In genomic region chr11:87393855-87394254, GRCm38 (mm10) we compare ENCODE assay signal across 8 mouse cellular contexts. TPM values are rescaled to one million over a fixed set of nuclear protein-coding genes. Genes with fewer than 3 reads are reported as not detected.
DNase-seq lines count a peak whose midpoint lies in the region; ATAC-seq and TF ChIP-seq lines count a peak whose summit lies in the region.
"Had no signal": no experiment of that assay in that cellular context is flagged by ENCODE, and none has a peak within 500 bp of the region (broad histone marks: within the 10 kb centered on the region; RNA-seq: fewer than 3 reads in every experiment).

No protein-coding gene starts in this region.

- peak; percentile 78 for TF ChIP-seq CTCF in lung, postnatal 0 days (IDR thresholded peaks at IDR 0.05)
- TF ChIP-seq CTCF in stomach, postnatal 0 days (IDR thresholded peaks at IDR 0.05; ENCODE audit: low read depth), result peak; percentile 79

- no peak for TF ChIP-seq EP300 in lung, postnatal 0 days (IDR thresholded peaks at IDR 0.05)
- no peak for TF ChIP-seq EP300 in stomach, postnatal 0 days (optimal IDR thresholded peaks at IDR 0.05)

- no peak overlapping the region for H3K4me2 ChIP-seq in neural tube, embryonic 11.5 days (ENCODE audit: low read depth)
- no peak overlapping the region for H3K4me2 ChIP-seq in lung, postnatal 0 days (replicated peaks; ENCODE audit: low read depth, low read length)
- no peak overlapping the region for H3K4me2 ChIP-seq in stomach, postnatal 0 days (replicated peaks; ENCODE audit: low read depth)
- H3K4me2 ChIP-seq: lung, embryonic 15.5 days had no signal

- H3K4me3 ChIP-seq in neural tube, embryonic 11.5 days (ENCODE audit: low read depth, low read length), result no peak overlapping the region
- no peak overlapping the region for H3K4me3 ChIP-seq in lung, postnatal 0 days (ENCODE audit: low read depth, low read length)
- no peak overlapping the region for H3K4me3 ChIP-seq in stomach, postnatal 0 days (ENCODE audit: low read depth, low read length)
- H3K4me3 ChIP-seq: lung, embryonic 15.5 days had no signal

- no peak overlapping the region for H3K27ac ChIP-seq in neural tube, embryonic 11.5 days (ENCODE audit: low read depth, low read length)
- H3K27ac ChIP-seq in lung, postnatal 0 days (ENCODE audit: low read length), result no peak overlapping the region
- H3K27ac ChIP-seq in stomach, postnatal 0 days (replicated peaks), result no peak overlapping the region
- H3K27ac ChIP-seq: lung, embryonic 15.5 days had no signal

- H3K27me3 ChIP-seq in neural tube, embryonic 11.5 days (ENCODE audit: control insufficient read depth, insufficient read depth, low read length), result no peaks in the 10 kb centered on the region
- H3K27me3 ChIP-seq in lung, postnatal 0 days (replicated peaks; ENCODE audit: insufficient read depth, low read length), result no peaks in the 10 kb centered on the region
- H3K27me3 ChIP-seq in stomach, postnatal 0 days (ENCODE audit: control insufficient read depth, insufficient read depth, low read length), result no peaks in the 10 kb centered on the region
- H3K27me3 ChIP-seq: lung, embryonic 15.5 days had no signal

- H3K4me1 ChIP-seq in neural tube, embryonic 11.5 days (ENCODE audit: control insufficient read depth, insufficient read depth, low read length), result no peaks in the 10 kb centered on the region
- no peaks in the 10 kb centered on the region for H3K4me1 ChIP-seq in lung, postnatal 0 days (ENCODE audit: insufficient read depth, low read depth, low read length)
- H3K4me1 ChIP-seq in stomach, postnatal 0 days (replicated peaks; ENCODE audit: control insufficient read depth, insufficient read depth), result no peaks in the 10 kb centered on the region
- H3K4me1 ChIP-seq: lung, embryonic 15.5 days had no signal

- WGBS in neural tube, embryonic 11.5 days, result 48% methylated on average over 1 of the region's 1 CpGs
- WGBS in lung, postnatal 0 days, result 36% methylated on average over 1 of the region's 1 CpGs
- 52% methylated on average over 1 of the region's 1 CpGs for WGBS in stomach, postnatal 0 days

- peaks cover 2% of the 10 kb centered on the region; the same call in 1 of the 2 replicates for H3K36me3 ChIP-seq in neural tube, embryonic 11.5 days (ENCODE audit: control insufficient read depth, insufficient read depth, low read length)
- no peaks in the 10 kb centered on the region for H3K36me3 ChIP-seq in lung, postnatal 0 days (ENCODE audit: insufficient read depth, low read length)
- H3K36me3 ChIP-seq in stomach, postnatal 0 days (ENCODE audit: control insufficient read depth, insufficient read depth, low read length), result peaks cover under 1% of the 10 kb centered on the region; the same call in 1 of the 2 replicates
- H3K36me3 ChIP-seq: lung, embryonic 15.5 days had no signal

- peak; percentile 19 for DNase-seq in neural tube, embryonic 11.5 days (ENCODE audit: low spot score)
- DNase-seq in neural tube, embryonic 10.5 days (ENCODE audit: extremely low spot score, low spot score), result no peak
- DNase-seq in T-cell, adult 2 months (ENCODE audit: low spot score), result peak; percentile 29
- peak; percentile 17 to 48 for DNase-seq in cerebellum, postnatal 25 days
- DNase-seq in induced T-regulatory cell, adult 2 months (ENCODE audit: low read depth), result peak; percentile 57
- DNase-seq in lung, postnatal 0 days (ENCODE audit: low spot score), result peak; percentile 66
- peak; percentile 17 for DNase-seq in stomach, postnatal 0 days (ENCODE audit: low spot score)

- H3K9ac ChIP-seq in neural tube, embryonic 11.5 days (ENCODE audit: low read length), result no peak overlapping the region
- no peak overlapping the region for H3K9ac ChIP-seq in lung, postnatal 0 days (replicated peaks; ENCODE audit: low read depth)
- no peak overlapping the region for H3K9ac ChIP-seq in stomach, postnatal 0 days (ENCODE audit: low read length)
- H3K9ac ChIP-seq: lung, embryonic 15.5 days had no signal

- no peak for ATAC-seq in neural tube, embryonic 11.5 days (ENCODE audit: insufficient read depth, low FRiP score, low TSS enrichment)
- no peak for ATAC-seq in lung, postnatal 0 days
- no peak for ATAC-seq in stomach, postnatal 0 days (ENCODE audit: low FRiP score, low TSS enrichment)

- H3K9me3 ChIP-seq in neural tube, embryonic 11.5 days (ENCODE audit: control insufficient read depth, low read length), result no peaks in the 10 kb centered on the region
- no peaks in the 10 kb centered on the region for H3K9me3 ChIP-seq in lung, postnatal 0 days (ENCODE audit: low read length)
- no peaks in the 10 kb centered on the region for H3K9me3 ChIP-seq in stomach, postnatal 0 days (ENCODE audit: control insufficient read depth, low read length)
- H3K9me3 ChIP-seq: lung, embryonic 15.5 days had no signal

RNA-seq across cellular contexts. Expression of gene Rad51c, which starts 10.9 kb away (rescaled TPM):
- polyA plus RNA-seq in neural tube, embryonic 11.5 days (2014; fragmentation: Nextera tagmentation; extraction: Ambion mirVana), result 13.0 and 13.4 TPM in 2 replicates
- 1.2 and 1.7 TPM in 2 replicates for polyA plus RNA-seq in lung, postnatal 0 days (2015; fragmentation: Nextera tagmentation; extraction: Ambion mirVana)
- 1.7 and 1.8 TPM in 2 replicates for polyA plus RNA-seq in stomach, postnatal 0 days (2015; fragmentation: Nextera tagmentation; extraction: Ambion mirVana)

RNA-seq across cellular contexts. Expression of gene Tex14, which starts 11.0 kb away (rescaled TPM):
- polyA plus RNA-seq in neural tube, embryonic 11.5 days (2014; fragmentation: Nextera tagmentation; extraction: Ambion mirVana), result 0.45 and 0.61 TPM in 2 replicates
- polyA plus RNA-seq in lung, postnatal 0 days (2015; fragmentation: Nextera tagmentation; extraction: Ambion mirVana), result 1.1 and 2.7 TPM in 2 replicates
- 0.98 and 1.6 TPM in 2 replicates for polyA plus RNA-seq in stomach, postnatal 0 days (2015; fragmentation: Nextera tagmentation; extraction: Ambion mirVana)

RNA-seq across cellular contexts. Expression of gene Ppm1e, which starts 35.0 kb away (rescaled TPM):
- 13.3 and 15.5 TPM in 2 replicates for polyA plus RNA-seq in neural tube, embryonic 11.5 days (2014; fragmentation: Nextera tagmentation; extraction: Ambion mirVana)
- 0.64 and 1.2 TPM in 2 replicates for polyA plus RNA-seq in lung, postnatal 0 days (2015; fragmentation: Nextera tagmentation; extraction: Ambion mirVana)
- polyA plus RNA-seq in stomach, postnatal 0 days (2015; fragmentation: Nextera tagmentation; extraction: Ambion mirVana), result 0.84 and 1.1 TPM in 2 replicates
